Mouse (Mus musculus) MEL (cell line): ENCODE measurements around the gene Gm49358.

ENCODE experiments used
- CTCF ChIP-seq, 3 experiments: IDR thresholded peaks in 2 of 3; conservative IDR thresholded peaks in 1 of 3; 2 replicates each; pipeline ENCODE4 v1.5.1; 2011 to 2012; ENCODE audit warnings: low read length in 3 of 3, low read depth in 2 of 3, mild to moderate bottlenecking in 2 of 3, improper control_type of control experiment in 1 of 3, inconsistent platforms in 1 of 3, mixed read lengths in 1 of 3, moderate library complexity in 1 of 3; ENCODE audit not compliant: control insufficient read depth in 1 of 3, insufficient read depth in 1 of 3, poor library complexity in 1 of 3, severe bottlenecking in 1 of 3
- GATA1 ChIP-seq: IDR thresholded peaks from 2 replicates; pipeline ENCODE4 v1.6.1; 2011; ENCODE audit warnings: low read depth, low read length, improper control_type of control experiment
- MAX ChIP-seq: IDR thresholded peaks from 2 replicates; pipeline ENCODE4 v1.6.1; 2011; ENCODE audit warnings: low read length, improper control_type of control experiment
- MEF2A ChIP-seq: IDR thresholded peaks from 2 replicates; pipeline ENCODE4 v1.6.1; 2014; ENCODE audit warnings: low read depth, mild to moderate bottlenecking, inconsistent platforms, low read length, improper control_type of control experiment; ENCODE audit not compliant: poor library complexity, insufficient replicate concordance, severe bottlenecking; ENCODE audit errors: extremely low read depth
- RAD21 ChIP-seq: IDR thresholded peaks from 2 replicates; pipeline ENCODE4 v1.6.1; 2011; ENCODE audit warnings: mild to moderate bottlenecking, low read depth, low read length, improper control_type of control experiment
- SMC3 ChIP-seq: IDR thresholded peaks from 2 replicates; pipeline ENCODE4 v1.6.1; 2011; ENCODE audit warnings: low read depth, low read length, improper control_type of control experiment
- TAL1 ChIP-seq: IDR thresholded peaks from 2 replicates; pipeline ENCODE4 v1.6.1; 2012; ENCODE audit warnings: mild to moderate bottlenecking, inconsistent platforms, low read length, moderate library complexity, mixed read lengths

DNA sequence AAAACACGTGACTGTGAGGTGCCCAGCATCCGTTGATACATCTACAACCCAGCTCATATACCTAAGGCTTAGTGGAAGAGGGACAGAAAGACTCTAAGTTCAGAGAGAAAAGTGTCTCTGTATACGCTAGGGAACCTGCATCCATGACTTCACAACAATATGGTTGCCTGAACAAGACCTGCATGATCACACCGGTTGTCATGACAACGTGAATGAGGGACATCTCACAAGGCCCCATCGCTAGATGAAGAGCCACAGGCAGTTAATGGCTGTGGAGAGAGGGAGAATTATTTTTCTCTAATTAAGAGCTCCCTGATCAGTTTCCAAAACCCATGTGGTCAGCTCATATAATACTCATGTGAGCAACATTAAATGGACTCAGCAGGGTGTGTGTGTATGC lies 88.4 kb downstream of the Gm49358 start:
- no peak for TF ChIP-seq MAX
- no peak for TF ChIP-seq SMC3
- no peak for TF ChIP-seq CTCF (IDR thresholded peaks at IDR 0.05 in 2 of 3, conservative IDR thresholded peaks at IDR 0.05 in 1 of 3; ENCODE audit: control insufficient read depth in 1 of 3, insufficient read depth in 1 of 3, low read depth in 2 of 3, low read length in 3 of 3, poor library complexity in 1 of 3, severe bottlenecking in 1 of 3)
- TF ChIP-seq RAD21: no peak
- TF ChIP-seq TAL1: no peak
- no peak for TF ChIP-seq MEF2A
- TF ChIP-seq GATA1: no peak
